Mouse (Mus musculus) MEL (cell line): Measurements from ENCODE around the gene Irf2bp2. TPM values are rescaled to one million over a fixed set of nuclear protein-coding genes. Genes with fewer than 3 reads are reported as not detected.

Experiments used
- DNase-seq: peaks from one replicate; pipeline ENCODE4 v3.0.0; 2011; ENCODE audit warnings: low read depth, low spot score
- H3K27ac ChIP-seq: 2 replicates; pipeline ENCODE4 v1.5.1; 2012; ENCODE audit warnings: low read depth, mild to moderate bottlenecking, control low read depth, low read length, moderate library complexity; ENCODE audit not compliant: control insufficient read depth
- H3K27me3 ChIP-seq, 2 experiments: fragments of 150-350 bp in 1 of 2; sonication (generic) in 1 of 2; 2 replicates each; pipeline ENCODE4 v1.6.1; 2012; ENCODE audit warnings: low read length in 2 of 2, mild to moderate bottlenecking in 2 of 2, improper control_type of control experiment in 1 of 2, moderate library complexity in 1 of 2; ENCODE audit not compliant: insufficient read depth in 2 of 2, control insufficient read depth in 1 of 2
- H3K36me3 ChIP-seq, 2 experiments: 2 replicates each; pipeline ENCODE4 v1.6.1; 2012 to 2014; ENCODE audit warnings: low read length in 2 of 2, improper control_type of control experiment in 1 of 2, inconsistent platforms in 1 of 2, mild to moderate bottlenecking in 1 of 2; ENCODE audit not compliant: insufficient read depth in 2 of 2, control insufficient read depth in 1 of 2
- H3K4me1 ChIP-seq, 2 experiments: fragments of 150-350 bp in 1 of 2; sonication (generic) in 1 of 2; 2 replicates each; pipeline ENCODE4 v1.6.1; 2012; ENCODE audit warnings: low read length in 2 of 2, improper control_type of control experiment in 1 of 2, mild to moderate bottlenecking in 1 of 2; ENCODE audit not compliant: insufficient read depth in 2 of 2, control insufficient read depth in 1 of 2
- H3K4me3 ChIP-seq, 2 experiments: fragments of 150-350 bp in 1 of 2; sonication (generic) in 1 of 2; 2 replicates each; pipeline ENCODE4 v1.5.1; 2012; ENCODE audit warnings: low read depth in 2 of 2, low read length in 2 of 2, mild to moderate bottlenecking in 2 of 2, moderate library complexity in 2 of 2, control low read depth in 1 of 2, improper control_type of control experiment in 1 of 2; ENCODE audit not compliant: control insufficient read depth in 1 of 2, insufficient read depth in 1 of 2
- H3K79me2 ChIP-seq: 2 replicates; pipeline ENCODE4 v1.6.1; 2012; ENCODE audit warnings: mild to moderate bottlenecking, low read length, moderate library complexity; ENCODE audit not compliant: control insufficient read depth, poor library complexity, insufficient read depth
- H3K9ac ChIP-seq: 2 replicates; pipeline ENCODE4 v1.6.1; 2012; ENCODE audit warnings: low read depth, mild to moderate bottlenecking, control low read depth, low read length, moderate library complexity; ENCODE audit not compliant: control insufficient read depth, poor library complexity, severe bottlenecking
- H3K9me3 ChIP-seq: fragments of 150-350 bp; sonication (generic); replicated peaks from 2 replicates; pipeline ENCODE4 v1.6.1; 2012; ENCODE audit warnings: mild to moderate bottlenecking, low read length, improper control_type of control experiment, moderate library complexity; ENCODE audit not compliant: insufficient read depth
- CHD1 ChIP-seq: IDR thresholded peaks from 2 replicates; pipeline ENCODE4 v1.6.1; 2012; ENCODE audit warnings: low read depth, mild to moderate bottlenecking, inconsistent platforms, low read length, improper control_type of control experiment
- CTCF ChIP-seq, 3 experiments: IDR thresholded peaks in 2 of 3; conservative IDR thresholded peaks in 1 of 3; 2 replicates each; pipeline ENCODE4 v1.5.1; 2011 to 2012; ENCODE audit warnings: low read length in 3 of 3, low read depth in 2 of 3, mild to moderate bottlenecking in 2 of 3, improper control_type of control experiment in 1 of 3, inconsistent platforms in 1 of 3, mixed read lengths in 1 of 3, moderate library complexity in 1 of 3; ENCODE audit not compliant: control insufficient read depth in 1 of 3, insufficient read depth in 1 of 3, poor library complexity in 1 of 3, severe bottlenecking in 1 of 3
- E2F4 ChIP-seq: IDR thresholded peaks from 2 replicates; pipeline ENCODE4 v1.6.1; 2011; ENCODE audit warnings: low read depth, low read length, improper control_type of control experiment, borderline replicate concordance
- ETS1 ChIP-seq: IDR thresholded peaks from 2 replicates; pipeline ENCODE4 v1.6.1; 2012; ENCODE audit warnings: low read depth, mild to moderate bottlenecking, inconsistent platforms, low read length, improper control_type of control experiment, moderate library complexity
- GABPA ChIP-seq: IDR thresholded peaks from 2 replicates; pipeline ENCODE4 v1.6.1; 2012; ENCODE audit warnings: low read depth, mild to moderate bottlenecking, inconsistent platforms, low read length, improper control_type of control experiment, moderate library complexity
- KAT2A ChIP-seq: conservative IDR thresholded peaks from 2 replicates; pipeline ENCODE4 v1.6.1; 2012; ENCODE audit warnings: low read depth, low read length, improper control_type of control experiment, inconsistent platforms
- MAX ChIP-seq: IDR thresholded peaks from 2 replicates; pipeline ENCODE4 v1.6.1; 2011; ENCODE audit warnings: low read length, improper control_type of control experiment
- MYB ChIP-seq: IDR thresholded peaks from 2 replicates; pipeline ENCODE4 v1.6.1; 2011; ENCODE audit warnings: mild to moderate bottlenecking, low read depth, low read length, improper control_type of control experiment
- MYC ChIP-seq: IDR thresholded peaks from 2 replicates; pipeline ENCODE4 v1.6.1; 2011; ENCODE audit warnings: low read depth, mild to moderate bottlenecking, low read length, improper control_type of control experiment, moderate library complexity
- NRF1 ChIP-seq: IDR thresholded peaks from 2 replicates; pipeline ENCODE4 v1.6.1; 2014; ENCODE audit warnings: low read depth, mild to moderate bottlenecking, inconsistent platforms, low read length, improper control_type of control experiment, moderate library complexity; ENCODE audit not compliant: poor library complexity, insufficient read depth, severe bottlenecking
- POLR2AphosphoS2 ChIP-seq: IDR thresholded peaks from 2 replicates; pipeline ENCODE4 v1.6.1; 2011; ENCODE audit warnings: low read length, improper control_type of control experiment
- POLR2AphosphoS5 ChIP-seq: IDR thresholded peaks from 2 replicates; pipeline ENCODE4 v1.6.1; 2012; ENCODE audit warnings: low read depth, borderline replicate concordance, mild to moderate bottlenecking, inconsistent platforms, low read length, moderate library complexity, mixed read lengths
- RCOR1 ChIP-seq: IDR thresholded peaks from 2 replicates; pipeline ENCODE4 v1.6.1; 2012; ENCODE audit warnings: low read depth, mild to moderate bottlenecking, inconsistent platforms, low read length, improper control_type of control experiment
- SIN3A ChIP-seq: IDR thresholded peaks from 2 replicates; pipeline ENCODE4 v1.6.1; 2012; ENCODE audit warnings: low read length, improper control_type of control experiment, inconsistent platforms
- TCF12 ChIP-seq: IDR thresholded peaks from 2 replicates; pipeline ENCODE4 v1.6.1; 2014; ENCODE audit warnings: low read depth, mild to moderate bottlenecking, inconsistent platforms, low read length, improper control_type of control experiment, moderate library complexity
- UBTF ChIP-seq: IDR thresholded peaks from 2 replicates; pipeline ENCODE4 v1.6.1; 2012; ENCODE audit warnings: low read depth, mild to moderate bottlenecking, inconsistent platforms, low read length, improper control_type of control experiment, moderate library complexity, borderline replicate concordance; ENCODE audit not compliant: insufficient read depth
- ZC3H11A ChIP-seq: IDR thresholded peaks from 2 replicates; pipeline ENCODE4 v1.6.1; 2012; ENCODE audit warnings: low read depth, mild to moderate bottlenecking, inconsistent platforms, low read length, improper control_type of control experiment
- ZKSCAN1 ChIP-seq: IDR thresholded peaks from 2 replicates; pipeline ENCODE4 v1.6.1; 2012; ENCODE audit warnings: low read depth, mild to moderate bottlenecking, inconsistent platforms, low read length, improper control_type of control experiment, moderate library complexity
- polyA plus RNA-seq, 2 experiments: library from polyadenylated mRNA; stranded (reverse) in 1 of 2; unstranded in 1 of 2; fragments of >175 nt in 1 of 2; fragments of >200 nt in 1 of 2; gene quantifications; 2 replicates each; pipeline versions ENCODE4 v1.2.1 to v1.2.4; 2012; ENCODE audit warnings: low replicate concordance in 2 of 2, low read depth in 1 of 2; ENCODE audit not compliant: insufficient read length in 2 of 2, insufficient read depth in 1 of 2, missing spikeins in 1 of 2
- total RNA-seq: library from RNA; depleted of rRNA; stranded (reverse); fragments of 300-350 nt; gene quantifications from 2 replicates; pipeline ENCODE4 v1.2.3, GENCODE M21; 2012

Irf2bp2 gene
- total and polyA plus RNA-seq, 3 experiments = 17.1 to 30.4 TPM; not detected in 1

DNA sequence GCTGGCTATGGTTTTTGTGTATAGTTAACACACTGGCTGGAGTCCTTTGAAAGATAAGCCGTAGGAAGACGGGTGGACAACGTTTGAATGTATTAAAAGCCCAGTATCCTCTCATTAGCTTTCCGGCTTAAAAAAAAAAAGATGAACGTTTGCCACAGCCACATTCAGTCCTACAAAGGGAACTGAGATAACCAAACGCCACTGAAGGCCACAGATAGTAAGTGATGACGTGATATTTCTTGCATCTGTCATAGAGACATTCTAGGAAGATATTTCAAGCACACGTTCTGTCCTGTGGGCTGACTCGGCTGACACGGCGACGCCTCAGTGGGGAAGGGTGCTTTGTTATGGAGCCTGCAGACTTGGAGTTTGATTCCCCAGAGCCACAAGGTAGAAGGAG, 4.4 kb upstream of the Irf2bp2 start (continued):
- no peak for TF ChIP-seq CTCF (IDR thresholded peaks at IDR 0.05 in 2 of 3, conservative IDR thresholded peaks at IDR 0.05 in 1 of 3; ENCODE audit: control insufficient read depth in 1 of 3, insufficient read depth in 1 of 3, low read depth in 2 of 3, low read length in 3 of 3, poor library complexity in 1 of 3, severe bottlenecking in 1 of 3)
- TF ChIP-seq ZC3H11A = no peak; the same call in 1 of the 2 replicates
- peak; percentile 64; the same call in 1 of the 2 replicates for TF ChIP-seq POLR2AphosphoS2
- TF ChIP-seq ZKSCAN1 = no peak
- no peak for TF ChIP-seq NRF1
- TF ChIP-seq MYB = peak; percentile 89
- 0 out of 2 replicates have a peak, but pooled peaks have one; percentile 33 for TF ChIP-seq POLR2AphosphoS5
- peak; percentile 98 for TF ChIP-seq TCF12
- peak; percentile 100 for TF ChIP-seq ETS1
- TF ChIP-seq MAX = peak; percentile 94
- TF ChIP-seq SIN3A = peak; percentile 96
- TF ChIP-seq MYC = peak; percentile 90; the same call in 1 of the 2 replicates
- no peak for TF ChIP-seq UBTF
- TF ChIP-seq KAT2A = no peak; the same call in 1 of the 2 replicates
- TF ChIP-seq GABPA = no peak; the same call in 1 of the 2 replicates
- no peak for TF ChIP-seq CHD1

DNA sequence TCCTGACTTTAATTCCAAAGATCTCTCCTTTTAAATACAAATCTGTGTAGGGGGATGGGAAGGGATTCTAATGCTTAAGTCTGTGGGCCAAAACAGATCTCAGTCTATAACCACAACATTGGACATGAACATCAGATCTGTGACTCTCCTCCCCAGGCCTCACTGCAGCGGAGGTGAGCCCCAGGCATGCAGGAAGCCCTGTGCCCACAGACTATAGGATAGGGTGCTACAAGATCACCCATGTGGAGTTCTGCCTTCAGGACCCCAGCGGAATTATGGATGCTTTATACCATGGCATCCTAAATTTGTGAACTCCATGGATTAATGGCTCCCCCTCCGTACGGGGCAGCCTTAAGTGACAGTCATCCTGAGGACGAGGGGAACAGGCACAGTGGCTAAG, 2.9 kb upstream of the Irf2bp2 start:
- Histone ChIP-seq H3K9me3 (no peaks in the 10 kb centered on the region), H3K4me3 (peak overlapping the region in 1 of 2 experiments; percentile 30; a peak in 3 of 4 replicates), H3K36me3 (peaks cover 0 to 30% of the 10 kb centered on the region in 2 experiments; a peak in 2 of 4 replicates), H3K79me2 (peaks cover 33% of the 10 kb centered on the region), H3K27ac (peak overlapping the region; percentile 98), H3K27me3 (no peaks in the 10 kb centered on the region), H3K9ac (peak overlapping the region; percentile 71), H3K4me1 (peaks cover 16 to 32% of the 10 kb centered on the region in 2 experiments)
- DNase-seq = no peak
- peak; percentile 2; the same call in 1 of the 2 replicates for TF ChIP-seq RCOR1
- no peak for TF ChIP-seq E2F4
